Mouse (Mus musculus) G1E (cell line): ENCODE measurements around the gene Moap1.

Experiments used
- CTCF ChIP-seq: IDR thresholded peaks from 2 replicates; pipeline ENCODE4 v1.5.1; 2012; ENCODE audit warnings: low read depth, low read length, inconsistent platforms, mixed read lengths
- GATA1 ChIP-seq: IDR thresholded peaks from 2 replicates; pipeline ENCODE4 v1.6.1; 2012; ENCODE audit warnings: borderline replicate concordance, low read length, inconsistent platforms, mixed read lengths
- TAL1 ChIP-seq: conservative IDR thresholded peaks from 2 replicates; pipeline ENCODE4 v1.6.1; 2012; ENCODE audit warnings: low read depth, low read length, inconsistent platforms, mixed read lengths

- no peak for TF ChIP-seq CTCF
- no peak for TF ChIP-seq GATA1
- no peak for TF ChIP-seq TAL1
These were observed 41.6 kb upstream of the Moap1 start for GRCm38 (mm10) chr12:102784899-102785592.
